Mouse (Mus musculus) liver, postnatal 0 days (tissue): ENCODE results near the gene Gm28035. TPM values are rescaled to one million over a fixed set of nuclear protein-coding genes. Genes with fewer than 3 reads are reported as not detected.

Experiments used
- ATAC-seq: fragments of 200-750 bp; cut with Nextera tagmentation; 2 replicates; pipeline ENCODE4 v1.8.0; 2017; ENCODE audit warnings: mild to moderate bottlenecking, moderate library complexity
- DNase-seq: peaks from one replicate; pipeline ENCODE4 v3.0.0-alpha.2; 2016
- H3K27ac ChIP-seq: fragments of 300-500 bp; sonication (generic); 2 replicates; pipeline ENCODE4 v1.5.1; 2014; ENCODE audit warnings: antibody characterized with exemption, moderate library complexity, mild to moderate bottlenecking, low read depth
- H3K27me3 ChIP-seq: fragments of 300-500 bp; sonication (generic); 2 replicates; pipeline ENCODE4 v1.6.1; 2014; ENCODE audit warnings: low read length, control low read depth, mixed read lengths; ENCODE audit not compliant: insufficient read depth
- H3K36me3 ChIP-seq: fragments of 300-500 bp; sonication (generic); replicated peaks from 2 replicates; pipeline ENCODE4 v1.6.1; 2014; ENCODE audit warnings: mild to moderate bottlenecking, control low read depth, low read length, moderate library complexity, mixed read lengths; ENCODE audit not compliant: insufficient read depth
- H3K4me1 ChIP-seq: fragments of 300-500 bp; sonication (generic); 2 replicates; pipeline ENCODE4 v1.6.1; 2014; ENCODE audit warnings: antibody characterized with exemption, mild to moderate bottlenecking, control low read depth; ENCODE audit not compliant: insufficient read depth
- H3K4me2 ChIP-seq: fragments of 300-500 bp; sonication (generic); 2 replicates; pipeline ENCODE4 v1.6.1; 2014; ENCODE audit warnings: low read depth, mild to moderate bottlenecking, low read length, moderate library complexity, mixed read lengths
- H3K4me3 ChIP-seq: fragments of 300-500 bp; sonication (generic); 2 replicates; pipeline ENCODE4 v1.5.1; 2014; ENCODE audit warnings: low read depth, low read length
- H3K9ac ChIP-seq: fragments of 300-500 bp; sonication (generic); replicated peaks from 2 replicates; pipeline ENCODE4 v1.6.1; 2014; ENCODE audit warnings: mild to moderate bottlenecking, moderate library complexity
- H3K9me3 ChIP-seq: fragments of 300-500 bp; sonication (generic); 2 replicates; pipeline ENCODE4 v1.6.1; 2016; ENCODE audit warnings: mild to moderate bottlenecking, control low read depth, low read length, mixed read lengths
- CTCF ChIP-seq: sonication (generic); IDR thresholded peaks from 2 replicates; pipeline ENCODE4 v1.5.1; 2016; ENCODE audit warnings: antibody characterized with exemption, low read depth
- EP300 ChIP-seq: IDR thresholded peaks from 2 replicates; pipeline ENCODE4 v1.6.1; 2016; ENCODE audit warnings: antibody characterized with exemption, low read depth, mild to moderate bottlenecking
- WGBS: fragments of 180-500 bp; shearing (Covaris S2); extraction: QIAGEN DNeasy Blood & Tissue Kit; methylation state at CpG from one replicate; pipeline ENCODE4 v1.1.7; 2014; ENCODE audit not compliant: insufficient replicate concordance; 5-methylcytosine and 5-hydroxymethylcytosine counted together
- polyA plus RNA-seq: library from polyadenylated mRNA; unstranded; fragments of >200 nt; fragmentation: Nextera tagmentation; extraction: Ambion mirVana; gene quantifications from 2 replicates; pipeline ENCODE4 v1.2.1, GENCODE M21; 2015

Gm28035 gene
- polyA plus RNA-seq, 1 experiment from 2014 or later: 0.14 TPM

DNA sequence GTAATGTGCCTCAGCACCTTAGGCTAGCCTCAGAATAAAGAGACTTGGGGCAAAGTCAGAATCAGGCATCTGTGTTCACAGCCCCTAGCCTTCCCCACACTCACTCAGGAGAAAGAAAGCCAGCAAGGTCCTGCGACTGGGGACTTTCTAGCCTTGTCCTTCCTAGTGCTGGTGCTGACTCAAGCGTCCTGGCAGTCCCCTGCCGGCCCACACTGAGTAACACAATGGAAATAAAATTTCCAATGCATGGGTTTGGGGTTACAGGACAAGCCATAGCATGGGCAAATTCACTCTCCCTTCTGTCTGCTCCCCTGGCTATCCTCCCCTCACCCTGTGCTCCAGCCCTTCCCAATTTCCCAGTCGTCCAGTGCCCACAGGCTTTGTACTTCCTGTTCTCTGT is 28.0 kb downstream of the Gm28035 start:
- H3K9ac ChIP-seq: no peak overlapping the region; the same call in 1 of the 2 replicates

DNA sequence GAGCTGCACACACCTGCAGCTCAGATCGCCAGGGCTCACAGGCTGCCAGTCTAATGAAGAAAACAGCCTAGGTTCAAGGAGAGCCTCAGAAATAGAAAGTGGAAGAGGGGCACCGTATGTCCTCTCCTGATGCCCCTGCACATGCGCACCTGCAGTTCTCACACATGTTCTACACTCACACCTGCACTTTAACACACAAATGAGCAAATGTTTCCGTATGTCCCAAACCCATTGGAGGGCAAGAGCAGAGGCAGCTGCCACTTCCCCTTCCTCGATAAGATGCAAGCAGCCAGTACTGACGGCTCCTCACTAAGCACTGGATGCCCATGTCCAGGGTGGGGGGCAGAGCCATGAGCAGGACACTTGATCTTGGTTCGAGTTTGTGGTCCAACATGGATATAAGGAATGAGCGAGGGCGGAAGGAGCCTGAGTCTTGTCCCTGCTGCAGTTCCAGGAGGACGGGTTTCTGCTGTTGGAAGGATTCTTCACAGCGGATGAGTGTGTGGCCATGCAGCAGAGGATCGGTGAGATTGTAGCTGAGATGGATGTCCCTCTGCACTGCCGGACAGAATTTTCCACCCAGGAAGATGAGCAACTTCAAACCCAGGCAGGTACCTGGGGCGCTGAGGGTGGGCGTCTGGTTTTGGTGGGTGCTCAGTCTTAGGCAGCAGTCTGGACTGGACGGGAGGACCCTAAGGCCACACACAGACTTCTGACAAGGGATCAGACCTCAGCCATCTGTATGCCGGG is 29.0 kb downstream of the Gm28035 start:
- Histone ChIP-seq H3K4me1 (peaks cover 44% of the 10 kb centered on the region), H3K4me2 (no peak overlapping the region), H3K4me3 (no peak overlapping the region), H3K27me3 (no peaks in the 10 kb centered on the region), H3K36me3 (peaks cover 6% of the 10 kb centered on the region), H3K9ac (no peak overlapping the region), H3K9me3 (no peaks in the 10 kb centered on the region), H3K27ac (peak overlapping the region; percentile 50; the same call in 1 of the 2 replicates)
- 73% methylated on average over 17 of the region's 17 CpGs for WGBS
- no peak for TF ChIP-seq EP300
- TF ChIP-seq CTCF: no peak
- DNase-seq (no peak), ATAC-seq (no peak)

More for the DNA sequence above, 28.0 kb downstream of the Gm28035 start:
- H3K27ac ChIP-seq: peak overlapping the region; percentile 45; the same call in 1 of the 2 replicates
- DNase-seq (no peak), ATAC-seq (no peak)
- no peaks in the 10 kb centered on the region for H3K9me3 ChIP-seq
- WGBS: 49% methylated on average over 4 of the region's 4 CpGs
- no peaks in the 10 kb centered on the region for H3K27me3 ChIP-seq
- H3K4me1 ChIP-seq: peaks cover 44% of the 10 kb centered on the region
- peaks cover 16% of the 10 kb centered on the region for H3K36me3 ChIP-seq
- TF ChIP-seq EP300 (no peak), CTCF (0 out of 2 replicates have a peak, but pooled peaks have one; percentile 9)
- peak overlapping the region; percentile 22; the same call in 1 of the 2 replicates for H3K4me2 ChIP-seq
- H3K4me3 ChIP-seq: no peak overlapping the region

DNA sequence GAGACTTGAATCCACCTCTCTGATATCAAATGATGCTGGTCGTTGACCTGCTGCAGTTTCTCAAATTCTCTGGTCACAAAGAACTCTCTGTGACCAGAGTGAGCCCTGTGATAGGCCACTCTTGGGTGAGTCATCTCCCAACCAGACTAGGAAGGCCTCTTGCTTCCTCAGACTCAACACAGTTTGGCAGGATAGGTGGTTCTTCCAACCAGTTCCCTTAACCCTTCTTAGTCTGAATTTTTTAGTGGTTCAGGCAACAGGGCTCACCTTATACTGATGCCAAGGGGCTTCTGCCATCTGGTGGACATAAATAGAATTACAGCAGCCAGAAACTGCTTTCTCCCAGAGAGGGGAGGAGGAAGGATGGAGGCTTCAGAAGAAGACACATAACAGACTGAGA is 29.8 kb downstream of the Gm28035 start:
- Histone ChIP-seq H3K27me3 (no peaks in the 10 kb centered on the region), H3K9me3 (no peaks in the 10 kb centered on the region), H3K36me3 (no peaks in the 10 kb centered on the region; the same call in none of the 2 replicates), H3K4me3 (no peak overlapping the region), H3K27ac (peak overlapping the region; percentile 50; the same call in 1 of the 2 replicates), H3K4me2 (no peak overlapping the region), H3K4me1 (peaks cover 37% of the 10 kb centered on the region), H3K9ac (no peak overlapping the region)
- WGBS: 23% methylated on average over 1 of the region's 1 CpGs
- TF ChIP-seq EP300: peak; percentile 65
- peak; percentile 93 for TF ChIP-seq CTCF
- DNase-seq: peak; percentile 51
- peak; percentile 75 for ATAC-seq

GRCm38 (mm10) chr2:30280743-30281142 is 40.4 kb downstream of the Gm28035 start, which contains the start of gene Gm28038:
Gene Gm28038, plus strand, starts transcription at chr2:30281043.
- Histone ChIP-seq H3K4me1 (peaks cover 12% of the 10 kb centered on the region), H3K27me3 (no peaks in the 10 kb centered on the region), H3K4me3 (no peak within 1 kb of the TSS), H3K9ac (no peak within 1 kb of the TSS), H3K9me3 (no peaks in the 10 kb centered on the region), H3K4me2 (no peak within 1 kb of the TSS), H3K36me3 (no peaks in the 10 kb centered on the region), H3K27ac (no peak within 1 kb of the TSS)
- TF ChIP-seq EP300 (no peak), CTCF (no peak)
- ATAC-seq (no peak), DNase-seq (no peak)
- 87% methylated on average over 11 of the region's 11 CpGs for WGBS

DNA sequence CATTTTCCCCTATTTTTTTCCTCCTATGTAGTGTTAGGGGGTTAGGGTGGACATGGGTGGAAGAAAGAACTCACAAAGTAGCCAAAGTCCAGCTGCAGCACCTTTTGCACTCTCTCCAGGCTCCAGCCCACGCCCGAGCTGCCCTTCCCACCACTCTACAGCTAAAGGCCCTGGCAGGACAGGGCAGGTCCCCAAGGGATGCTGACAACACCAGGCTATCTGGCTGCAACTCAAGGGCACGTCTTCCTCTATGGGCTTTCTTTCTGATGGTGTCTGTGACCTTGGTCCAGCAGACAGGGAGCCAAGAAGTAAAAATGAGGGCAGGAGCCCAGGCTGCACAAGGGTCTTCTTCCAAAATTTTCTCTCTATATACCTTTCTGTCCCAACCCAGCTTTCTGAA is 41.3 kb downstream of the Gm28035 start:
- no peak overlapping the region for H3K4me3 ChIP-seq
- DNase-seq (no peak), ATAC-seq (no peak)
- H3K9me3 ChIP-seq: no peaks in the 10 kb centered on the region
- peaks cover 12% of the 10 kb centered on the region for H3K4me1 ChIP-seq
- H3K27ac ChIP-seq: no peak overlapping the region
- no peaks in the 10 kb centered on the region for H3K36me3 ChIP-seq
- no peak overlapping the region for H3K9ac ChIP-seq
- no peak for TF ChIP-seq EP300
- no peak for TF ChIP-seq CTCF
- no peaks in the 10 kb centered on the region for H3K27me3 ChIP-seq
- 71% methylated on average over 3 of the region's 3 CpGs for WGBS
- no peak overlapping the region for H3K4me2 ChIP-seq

- H3K27me3 ChIP-seq: no peaks in the 10 kb centered on the region
- ATAC-seq (no peak), DNase-seq (no peak)
- H3K4me3 ChIP-seq: no peak overlapping the region
- H3K9me3 ChIP-seq: no peaks in the 10 kb centered on the region
- no peak overlapping the region for H3K27ac ChIP-seq
- 73% methylated on average over 2 of the region's 2 CpGs for WGBS
- no peak for TF ChIP-seq EP300
- no peak for TF ChIP-seq CTCF
- H3K4me2 ChIP-seq: no peak overlapping the region
- H3K4me1 ChIP-seq: peaks cover 23% of the 10 kb centered on the region
- H3K36me3 ChIP-seq: no peaks in the 10 kb centered on the region
- no peak overlapping the region for H3K9ac ChIP-seq
Measured at GRCm38 (mm10) chr2:30283193-30283592, 42.8 kb downstream of the Gm28035 start.
